Mouse (Mus musculus): ENCODE results near the gene Fbxo10.

GRCm38 (mm10) chr4:45040795-45041194 lies 43.6 kb downstream of the Fbxo10 start:
- TF ChIP-seq CTCF (IDR thresholded peaks at IDR 0.05; ENCODE audit: extremely low read depth, insufficient read depth, low read length), result no peak
- TF ChIP-seq POLR2A (IDR thresholded peaks at IDR 0.05; ENCODE audit: extremely low read depth, insufficient read depth, low read length), result no peak

All from cortical plate, adult 2 months (tissue).